Mouse (Mus musculus) CH12.LX (cell line): ENCODE results near the gene Sema3b. TPM values are rescaled to one million over a fixed set of nuclear protein-coding genes. Genes with fewer than 3 reads are reported as not detected.
"Not testable (repeated sequence)": the region's sequence is repeated elsewhere in the genome, so short reads cannot be mapped to it uniquely, and the experiment has no call there.

Experiments used
- DNase-seq: peaks from one replicate; pipeline ENCODE4 v3.0.0-alpha.2; 2013; ENCODE audit errors: extremely low read depth
- H3K27ac ChIP-seq: 2 replicates; pipeline ENCODE4 v1.5.1; 2012; ENCODE audit warnings: low read depth, mild to moderate bottlenecking, control low read depth, moderate library complexity; ENCODE audit not compliant: insufficient read depth
- H3K27me3 ChIP-seq: replicated peaks from 2 replicates; pipeline ENCODE3; 2012; ENCODE audit warnings: inconsistent platforms
- H3K36me3 ChIP-seq, 2 experiments: replicated peaks in 1 of 2; 2 replicates each; pipeline versions ENCODE3 to v1.6.1; 2012; ENCODE audit warnings: inconsistent platforms in 1 of 2, low read length in 1 of 2, mild to moderate bottlenecking in 1 of 2, mixed read lengths in 1 of 2, moderate library complexity in 1 of 2; ENCODE audit not compliant: control insufficient read depth in 1 of 2, insufficient read depth in 1 of 2
- H3K4me1 ChIP-seq, 2 experiments: 2 replicates each; pipeline ENCODE4 v1.6.1; 2012; ENCODE audit warnings: inconsistent platforms in 1 of 2, moderate library complexity in 1 of 2; ENCODE audit not compliant: insufficient read depth in 2 of 2, control insufficient read depth in 1 of 2
- H3K4me2 ChIP-seq: 2 replicates; pipeline ENCODE4 v1.6.1; 2012; ENCODE audit warnings: low read depth, mild to moderate bottlenecking, control low read depth; ENCODE audit not compliant: poor library complexity, insufficient read depth, severe bottlenecking
- H3K4me3 ChIP-seq, 3 experiments: fragments of 150-350 bp in 1 of 3; sonication (generic) in 1 of 3; replicated peaks in 1 of 3; 2 replicates each; pipeline versions ENCODE3 to v1.5.1; 2011 to 2012; ENCODE audit warnings: low read depth in 2 of 3, low read length in 2 of 3, mild to moderate bottlenecking in 2 of 3, moderate library complexity in 2 of 3, control low read depth in 1 of 3, improper control_type of control experiment in 1 of 3, inconsistent platforms in 1 of 3, mixed read lengths in 1 of 3; ENCODE audit not compliant: poor library complexity in 1 of 3
- H3K79me2 ChIP-seq: replicated peaks from 2 replicates; pipeline ENCODE4 v1.6.1; 2012; ENCODE audit warnings: mild to moderate bottlenecking, moderate library complexity; ENCODE audit not compliant: control insufficient read depth, poor library complexity, insufficient read depth, severe bottlenecking; ENCODE audit errors: extremely low read depth
- H3K9ac ChIP-seq: 2 replicates; pipeline ENCODE4 v1.6.1; 2012; ENCODE audit warnings: low read depth, mild to moderate bottlenecking, control low read depth, moderate library complexity; ENCODE audit not compliant: insufficient read depth
- H3K9me3 ChIP-seq: replicated peaks from 2 replicates; pipeline ENCODE3; 2012; ENCODE audit warnings: low read length, inconsistent platforms, mixed read lengths
- BHLHE40 ChIP-seq: IDR thresholded peaks from 2 replicates; pipeline ENCODE4 v1.6.1; 2011; ENCODE audit warnings: mild to moderate bottlenecking, low read depth, low read length, improper control_type of control experiment
- CHD1 ChIP-seq: IDR thresholded peaks from 2 replicates; pipeline ENCODE4 v1.6.1; 2012; ENCODE audit warnings: low read depth, low read length, improper control_type of control experiment, inconsistent platforms
- CTCF ChIP-seq, 2 experiments: IDR thresholded peaks in 1 of 2; conservative IDR thresholded peaks in 1 of 2; 2 replicates each; pipeline ENCODE4 v1.5.1; 2011 to 2012; ENCODE audit warnings: low read depth in 2 of 2, low read length in 2 of 2, improper control_type of control experiment in 1 of 2, inconsistent platforms in 1 of 2, mild to moderate bottlenecking in 1 of 2, moderate library complexity in 1 of 2
- E2F4 ChIP-seq: IDR thresholded peaks from 2 replicates; pipeline ENCODE4 v1.6.1; 2011; ENCODE audit warnings: low read depth, low read length, improper control_type of control experiment; ENCODE audit not compliant: insufficient replicate concordance
- ELF1 ChIP-seq: IDR thresholded peaks from 2 replicates; pipeline ENCODE4 v1.6.1; 2014; ENCODE audit warnings: low read depth, mild to moderate bottlenecking, inconsistent platforms, low read length, improper control_type of control experiment
- EP300 ChIP-seq: IDR thresholded peaks from 2 replicates; pipeline ENCODE4 v1.6.1; 2011; ENCODE audit warnings: low read length, improper control_type of control experiment
- GABPA ChIP-seq: IDR thresholded peaks from 2 replicates; pipeline ENCODE4 v1.6.1; 2012; ENCODE audit warnings: low read depth, low read length, improper control_type of control experiment, inconsistent platforms; ENCODE audit not compliant: insufficient replicate concordance
- HCFC1 ChIP-seq: IDR thresholded peaks from 2 replicates; pipeline ENCODE4 v1.6.1; 2012; ENCODE audit warnings: low read depth, mild to moderate bottlenecking, inconsistent platforms, low read length, improper control_type of control experiment
- IRF4 ChIP-seq: IDR thresholded peaks from 2 replicates; pipeline ENCODE4 v1.6.1; 2014; ENCODE audit warnings: low read depth, mild to moderate bottlenecking, inconsistent platforms, low read length, improper control_type of control experiment
- JUND ChIP-seq: conservative IDR thresholded peaks from 2 replicates; pipeline ENCODE4 v1.6.1; 2011; ENCODE audit warnings: low read depth, low read length, improper control_type of control experiment
- MAFK ChIP-seq: IDR thresholded peaks from 2 replicates; pipeline ENCODE4 v1.6.1; 2011; ENCODE audit warnings: low read length, improper control_type of control experiment; ENCODE audit not compliant: insufficient replicate concordance
- MAZ ChIP-seq: IDR thresholded peaks from 2 replicates; pipeline ENCODE4 v1.6.1; 2012; ENCODE audit warnings: low read depth, mild to moderate bottlenecking, inconsistent platforms, low read length, improper control_type of control experiment, moderate library complexity
- MEF2A ChIP-seq: IDR thresholded peaks from 2 replicates; pipeline ENCODE4 v1.6.1; 2014; ENCODE audit warnings: low read depth, mild to moderate bottlenecking, inconsistent platforms, low read length, improper control_type of control experiment, borderline replicate concordance
- MYC ChIP-seq: IDR thresholded peaks from 2 replicates; pipeline ENCODE4 v1.6.1; 2011; ENCODE audit warnings: low read depth, mild to moderate bottlenecking, improper control_type of control experiment, low read length
- NRF1 ChIP-seq: IDR thresholded peaks from 2 replicates; pipeline ENCODE4 v1.6.1; 2014; ENCODE audit warnings: low read depth, mild to moderate bottlenecking, inconsistent platforms, low read length, improper control_type of control experiment, moderate library complexity
- RCOR1 ChIP-seq: conservative IDR thresholded peaks from 2 replicates; pipeline ENCODE4 v1.6.1; 2012; ENCODE audit warnings: low read depth, mild to moderate bottlenecking, inconsistent platforms, low read length, improper control_type of control experiment
- USF1 ChIP-seq: IDR thresholded peaks from 2 replicates; pipeline ENCODE4 v1.6.1; 2014; ENCODE audit warnings: low read depth, mild to moderate bottlenecking, inconsistent platforms, low read length, improper control_type of control experiment
- USF2 ChIP-seq: conservative IDR thresholded peaks from 2 replicates; pipeline ENCODE4 v1.6.1; 2011; ENCODE audit warnings: low read depth, low read length, improper control_type of control experiment
- ZC3H11A ChIP-seq: IDR thresholded peaks from 2 replicates; pipeline ENCODE4 v1.6.1; 2012; ENCODE audit warnings: low read depth, mild to moderate bottlenecking, inconsistent platforms, low read length, improper control_type of control experiment
- dilution Hi-C: fragments of 300-500 bp; cut with MboI; formaldehyde crosslinking; loops from 2 replicates; pipeline ENCODE4 v1.14.3; 2020; ENCODE audit warnings: low sequenced_read_pairs; ENCODE audit not compliant: extremely low pct_unique_long_range_greater_than_20kb, extremely low pct_ligation_motif_present
- in situ Hi-C: fragments of 300-500 bp; cut with MboI; formaldehyde crosslinking; loops from 3 replicates; pipeline ENCODE4 v1.14.3; 2019; ENCODE audit warnings: low sequenced_read_pairs, low pct_ligation_motif_present, low pct_unique_long_range_greater_than_20kb, mixed read lengths
- polyA plus RNA-seq: library from polyadenylated mRNA; unstranded; fragments of >175 nt; gene quantifications from 2 replicates; pipeline ENCODE4 v1.2.1, GENCODE M21; 2012; ENCODE audit warnings: low read depth; ENCODE audit not compliant: insufficient read length
- total RNA-seq, 2 experiments: library from RNA; depleted of rRNA; stranded (reverse); fragments of 300-350 nt in 1 of 2; fragments of >200 nt in 1 of 2; gene quantifications; 2 replicates each; pipeline ENCODE4 v1.2.3; 2012 to 2014

Sema3b gene
- total and polyA plus RNA-seq, 3 experiments: 4.3 to 11.6 (median 8.0) TPM

DNA sequence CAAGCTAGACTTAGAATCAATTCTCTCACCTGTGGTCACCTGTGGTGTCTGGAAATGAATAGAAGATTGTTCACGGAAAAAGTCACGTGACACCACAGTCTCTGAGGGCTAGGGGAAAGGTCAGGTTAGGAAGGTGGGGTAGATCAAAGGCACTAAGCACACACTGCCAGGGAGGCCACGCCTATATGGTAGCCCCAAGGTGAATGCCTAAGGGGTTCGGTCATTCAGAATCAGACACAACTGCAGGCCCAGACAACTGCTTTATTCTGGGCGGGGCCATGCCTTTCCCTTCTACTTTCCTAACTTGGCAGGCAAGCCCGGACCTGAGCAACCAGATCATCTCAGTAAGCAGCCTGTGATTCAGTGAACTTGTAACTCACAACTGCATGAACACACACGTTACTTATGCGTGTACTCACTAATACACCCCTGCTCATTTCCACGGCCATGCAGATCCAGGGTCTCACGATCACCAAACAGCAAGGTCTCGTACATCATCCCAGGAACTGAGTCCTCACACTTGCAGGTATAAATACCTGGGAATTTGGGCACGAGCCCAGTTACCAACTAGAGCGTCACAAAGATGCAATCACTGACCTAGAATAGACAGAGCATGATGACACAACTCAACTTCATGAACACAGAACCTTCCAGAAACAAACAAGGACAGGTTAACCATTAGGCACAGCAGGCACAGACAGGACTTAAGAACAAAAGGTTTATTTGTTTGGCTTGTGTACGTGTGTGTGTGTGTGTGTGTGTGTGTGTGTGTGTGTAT lies 33.3 kb downstream of the Sema3b start:
- no peak overlapping the region for H3K27ac ChIP-seq
- TF ChIP-seq GABPA: no peak
- TF ChIP-seq MAFK: no peak
- TF ChIP-seq E2F4: no peak
- no peak for TF ChIP-seq IRF4
- peak; percentile 75 for TF ChIP-seq USF1
- 0 out of 2 replicates have a peak, but pooled peaks have one; percentile 52 for TF ChIP-seq CHD1
- no peak for TF ChIP-seq HCFC1
- peak; percentile 76 for TF ChIP-seq BHLHE40
- no peak for TF ChIP-seq EP300
- no peak for TF ChIP-seq MYC
- TF ChIP-seq MEF2A: no peak
- TF ChIP-seq JUND: no peak
- no peak for TF ChIP-seq MAZ
- no peak for TF ChIP-seq NRF1
- no peak for TF ChIP-seq CTCF (conservative IDR thresholded peaks at IDR 0.05 in 1 of 2, IDR thresholded peaks at IDR 0.05 in 1 of 2; ENCODE audit: low read depth in 2 of 2, low read length in 2 of 2)
- no peak for TF ChIP-seq RCOR1
- TF ChIP-seq USF2: peak; percentile 73
- TF ChIP-seq ELF1: no peak
- no peak for TF ChIP-seq ZC3H11A
- H3K27me3 ChIP-seq: no peaks in the 10 kb centered on the region
- peaks cover 20 to 32% of the 10 kb centered on the region in 2 experiments for H3K36me3 ChIP-seq
- dilution Hi-C loops (no loop called here), in situ Hi-C loops (no loop called here)
- no peak overlapping the region for H3K4me2 ChIP-seq
- no peaks in the 10 kb centered on the region for H3K79me2 ChIP-seq
- no peak for DNase-seq
- peaks cover 14 to 33% of the 10 kb centered on the region in 2 experiments for H3K4me1 ChIP-seq
- no peaks in the 10 kb centered on the region for H3K9me3 ChIP-seq
- H3K4me3 ChIP-seq: no peak overlapping the region
- H3K9ac ChIP-seq: no peak overlapping the region

GRCm38 (mm10) chr9:107573774-107574173 lies 35.3 kb downstream of the Sema3b start:
- dilution Hi-C loops, H3K27me3 ChIP-seq, H3K4me3 ChIP-seq, H3K79me2 ChIP-seq, H3K9me3 ChIP-seq, DNase-seq, H3K27ac ChIP-seq, in situ Hi-C loops, H3K9ac ChIP-seq, H3K4me2 ChIP-seq: not testable (repeated sequence)
- H3K4me1 ChIP-seq: peaks cover 18 to 32% of the 10 kb centered on the region in 2 experiments
- H3K36me3 ChIP-seq: peaks cover 22 to 41% of the 10 kb centered on the region in 2 experiments
- TF ChIP-seq CTCF (conservative IDR thresholded peaks at IDR 0.05 in 1 of 2, IDR thresholded peaks at IDR 0.05 in 1 of 2; ENCODE audit: low read depth in 2 of 2, low read length in 2 of 2): peak in 1 of 2 experiments; percentile 49; a peak in 2 of 4 replicates
- TF ChIP-seq, all 38 proteins: peak for 1; not testable (repeated sequence) for 37
